Mouse (Mus musculus): ENCODE results near the gene Hist2h3c2. TPM values are rescaled to one million over a fixed set of nuclear protein-coding genes. Genes with fewer than 3 reads are reported as not detected.
"Not testable (repeated sequence)": the region's sequence is repeated elsewhere in the genome, so short reads cannot be mapped to it uniquely, and the experiment has no call there.

Hist2h3c2 gene
- polyA plus RNA-seq, 1 experiment = 4.5 TPM

DNA sequence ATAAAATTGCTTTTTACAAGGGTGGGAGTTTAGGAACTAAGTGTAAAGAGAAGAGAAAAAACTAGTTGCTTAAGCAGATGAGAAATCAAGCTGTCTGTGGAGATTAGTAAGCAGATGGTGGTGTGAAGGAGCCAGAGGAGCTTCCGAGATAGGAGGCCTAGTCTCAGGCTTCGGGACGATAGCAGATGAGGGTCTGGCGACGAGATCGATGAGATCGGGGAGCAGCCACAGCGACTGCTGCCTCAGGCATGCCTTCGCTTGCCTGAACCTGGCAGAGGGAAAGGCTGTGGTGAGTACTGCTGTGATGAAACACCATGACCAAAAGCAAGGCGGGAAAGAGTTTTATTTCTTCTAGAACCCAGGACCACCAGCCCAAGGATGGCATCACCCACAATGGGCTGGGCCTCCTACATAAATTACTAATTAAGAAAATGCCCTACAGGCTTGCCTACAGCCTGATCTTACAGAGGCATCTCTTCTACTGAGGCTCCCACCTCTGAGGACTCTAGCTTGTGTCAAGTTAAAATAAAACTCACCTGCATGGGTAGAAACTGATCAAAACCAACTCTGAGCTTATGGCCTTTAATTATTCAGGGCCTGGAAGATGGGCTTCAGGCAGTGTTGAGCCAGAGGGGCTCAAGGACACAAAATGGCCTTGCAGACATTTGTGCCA is 15.9 kb upstream of the Hist2h3c2 start:
- no peak for DNase-seq
- TF ChIP-seq CTCF (IDR thresholded peaks at IDR 0.05; ENCODE audit: borderline replicate concordance, insufficient read depth, low read depth, low read length) (no peak), POLR2A (IDR thresholded peaks at IDR 0.05; ENCODE audit: borderline replicate concordance, insufficient read depth, low read length) (no peak)
- no peak overlapping the region for H3K4me3 ChIP-seq (replicated peaks; ENCODE audit: insufficient read depth, low read depth, low read length)
- H3K4me1 ChIP-seq (ENCODE audit: control insufficient read depth, insufficient read depth, low read length) = no peaks in the 10 kb centered on the region
- no peak overlapping the region for H3K27ac ChIP-seq (ENCODE audit: insufficient read depth, low read length)
- H3K27me3 ChIP-seq (ENCODE audit: control insufficient read depth, insufficient read depth, low read length) = no peaks in the 10 kb centered on the region
- 29% methylated on average over 10 of the region's 10 CpGs for WGBS

DNA sequence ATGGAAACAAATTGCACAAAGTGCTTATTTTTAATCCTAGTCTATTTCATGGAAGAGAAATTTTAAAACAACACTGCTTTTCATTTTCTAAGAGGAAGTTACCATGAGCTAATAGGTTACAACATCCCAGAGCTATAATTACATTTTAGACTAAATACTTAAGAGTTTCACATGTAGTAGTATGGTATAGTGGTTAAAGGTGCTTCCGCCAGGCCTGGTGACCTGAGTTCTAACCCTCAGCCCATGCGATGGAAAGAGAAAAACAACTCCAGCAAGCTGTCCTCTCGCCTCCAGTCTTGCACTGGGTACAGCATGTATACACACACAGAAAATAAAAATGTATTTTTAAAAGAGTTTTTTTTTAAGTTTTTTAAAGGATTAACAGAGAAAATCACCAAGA is 12.9 kb upstream of the Hist2h3c2 start:
- no peak overlapping the region for H3K27ac ChIP-seq (ENCODE audit: insufficient read depth, low read length)
- H3K27me3 ChIP-seq (ENCODE audit: control insufficient read depth, insufficient read depth, low read length) = no peaks in the 10 kb centered on the region
- 96% methylated on average over 3 of the region's 3 CpGs for WGBS
- TF ChIP-seq CTCF (IDR thresholded peaks at IDR 0.05; ENCODE audit: borderline replicate concordance, insufficient read depth, low read depth, low read length) = no peak
- no peak for TF ChIP-seq POLR2A (IDR thresholded peaks at IDR 0.05; ENCODE audit: borderline replicate concordance, insufficient read depth, low read length)
- H3K4me3 ChIP-seq (replicated peaks; ENCODE audit: insufficient read depth, low read depth, low read length) = no peak overlapping the region
- H3K4me1 ChIP-seq (ENCODE audit: control insufficient read depth, insufficient read depth, low read length) = no peaks in the 10 kb centered on the region
- no peak for DNase-seq

DNA sequence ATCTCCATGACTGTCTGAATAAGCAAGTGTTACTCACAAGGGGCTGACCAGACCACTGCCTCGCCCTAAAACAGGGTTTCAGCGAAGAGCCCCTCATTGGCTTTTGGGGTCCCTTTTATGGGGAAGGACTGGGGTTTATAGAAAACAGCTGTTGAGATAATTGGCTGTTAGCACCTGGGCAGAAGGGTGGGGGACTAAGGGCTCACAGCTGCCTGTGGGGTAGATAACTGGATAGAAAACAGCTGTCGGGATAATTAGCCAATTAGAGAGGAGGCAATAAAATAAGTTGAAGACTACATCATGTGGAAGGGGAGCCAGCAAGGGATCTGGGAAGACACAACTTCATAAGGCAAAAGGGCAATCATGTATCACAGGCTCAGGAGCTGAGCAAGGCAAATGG is 12.0 kb upstream of the Hist2h3c2 start:
- Histone ChIP-seq H3K27me3 (ENCODE audit: control insufficient read depth, insufficient read depth, low read length) (no peaks in the 10 kb centered on the region), H3K4me1 (ENCODE audit: control insufficient read depth, insufficient read depth, low read length) (no peaks in the 10 kb centered on the region), H3K27ac (ENCODE audit: insufficient read depth, low read length) (no peak overlapping the region), H3K4me3 (replicated peaks; ENCODE audit: insufficient read depth, low read depth, low read length) (no peak overlapping the region)
- TF ChIP-seq POLR2A (IDR thresholded peaks at IDR 0.05; ENCODE audit: borderline replicate concordance, insufficient read depth, low read length) (no peak), CTCF (IDR thresholded peaks at IDR 0.05; ENCODE audit: borderline replicate concordance, insufficient read depth, low read depth, low read length) (no peak)
- 87% methylated on average over 3 of the region's 3 CpGs for WGBS
- DNase-seq = no peak

DNA sequence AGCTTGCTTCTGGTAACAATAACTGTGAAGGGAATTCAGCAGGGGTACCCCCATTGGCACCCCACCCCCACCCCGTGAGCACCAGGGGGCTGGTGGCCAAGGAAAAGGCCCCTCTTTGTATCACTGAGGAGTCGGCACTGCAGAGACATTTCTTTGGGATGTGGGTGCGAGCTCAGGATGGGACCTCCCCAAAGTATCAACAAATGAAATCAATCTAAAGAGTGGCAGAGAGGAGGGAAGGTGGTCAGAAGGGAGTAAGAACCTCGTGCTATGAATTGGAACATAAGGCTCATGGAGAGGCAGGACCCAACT is 10.1 kb upstream of the Hist2h3c2 start:
- H3K4me3 ChIP-seq (replicated peaks; ENCODE audit: insufficient read depth, low read depth, low read length) = no peak overlapping the region
- H3K27me3 ChIP-seq (ENCODE audit: control insufficient read depth, insufficient read depth, low read length) = no peaks in the 10 kb centered on the region
- TF ChIP-seq POLR2A (IDR thresholded peaks at IDR 0.05; ENCODE audit: borderline replicate concordance, insufficient read depth, low read length) (no peak), CTCF (IDR thresholded peaks at IDR 0.05; ENCODE audit: borderline replicate concordance, insufficient read depth, low read depth, low read length) (no peak)
- peaks cover 7% of the 10 kb centered on the region; the same call in 1 of the 2 replicates for H3K4me1 ChIP-seq (ENCODE audit: control insufficient read depth, insufficient read depth, low read length)
- H3K27ac ChIP-seq (ENCODE audit: insufficient read depth, low read length) = no peak overlapping the region
- no peak for DNase-seq
- WGBS = 52% methylated on average over 4 of the region's 4 CpGs

DNA sequence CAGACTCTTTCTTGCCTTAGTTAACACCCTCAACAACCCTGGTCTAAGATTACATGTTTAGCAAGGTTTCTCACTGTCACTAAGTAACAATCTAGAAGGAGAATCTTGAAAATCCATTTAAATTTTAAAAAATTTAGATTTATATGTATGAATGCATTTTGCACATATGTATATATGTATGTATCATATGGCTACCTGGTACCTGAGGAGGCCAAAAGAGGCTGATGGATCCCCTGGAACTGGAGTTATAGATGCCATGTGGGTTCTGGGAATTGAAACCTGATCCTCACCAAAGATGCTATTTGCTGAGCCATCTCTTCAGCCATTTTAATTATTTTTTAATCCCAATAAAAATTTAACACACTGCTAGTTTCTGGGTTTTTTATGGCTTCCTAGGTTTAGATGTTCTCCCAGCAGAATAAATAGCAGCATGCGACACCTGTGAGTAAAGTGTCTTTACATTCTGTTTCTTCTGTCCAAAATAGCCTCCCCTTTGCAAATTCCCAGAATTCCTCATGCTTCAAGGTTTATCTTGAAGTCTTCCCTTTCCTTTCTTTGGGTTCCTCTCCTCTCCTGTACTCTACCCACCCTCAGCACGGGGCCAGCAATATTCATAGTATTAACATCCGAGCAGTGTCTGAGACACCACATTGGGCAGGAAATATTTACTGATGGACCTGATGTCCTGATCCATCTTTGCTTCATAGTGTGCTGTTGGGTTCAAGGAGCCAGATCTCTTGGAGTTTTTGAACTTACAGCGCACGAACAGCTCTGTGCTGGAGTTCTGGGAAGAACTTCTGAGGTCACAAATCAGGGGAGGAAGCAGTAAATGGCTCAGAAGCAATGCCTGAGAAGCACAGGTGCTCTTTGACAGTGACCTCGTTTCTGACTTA is 9.5 kb upstream of the Hist2h3c2 start:
- Histone ChIP-seq H3K27me3 (ENCODE audit: control insufficient read depth, insufficient read depth, low read length) (no peaks in the 10 kb centered on the region), H3K4me1 (ENCODE audit: control insufficient read depth, insufficient read depth, low read length) (peaks cover 10% of the 10 kb centered on the region), H3K27ac (ENCODE audit: insufficient read depth, low read length) (no peak overlapping the region), H3K4me3 (replicated peaks; ENCODE audit: insufficient read depth, low read depth, low read length) (no peak overlapping the region)
- WGBS = 55% methylated on average over 6 of the region's 6 CpGs
- no peak for TF ChIP-seq CTCF (IDR thresholded peaks at IDR 0.05; ENCODE audit: borderline replicate concordance, insufficient read depth, low read depth, low read length)
- no peak for TF ChIP-seq POLR2A (IDR thresholded peaks at IDR 0.05; ENCODE audit: borderline replicate concordance, insufficient read depth, low read length)
- DNase-seq = no peak

DNA sequence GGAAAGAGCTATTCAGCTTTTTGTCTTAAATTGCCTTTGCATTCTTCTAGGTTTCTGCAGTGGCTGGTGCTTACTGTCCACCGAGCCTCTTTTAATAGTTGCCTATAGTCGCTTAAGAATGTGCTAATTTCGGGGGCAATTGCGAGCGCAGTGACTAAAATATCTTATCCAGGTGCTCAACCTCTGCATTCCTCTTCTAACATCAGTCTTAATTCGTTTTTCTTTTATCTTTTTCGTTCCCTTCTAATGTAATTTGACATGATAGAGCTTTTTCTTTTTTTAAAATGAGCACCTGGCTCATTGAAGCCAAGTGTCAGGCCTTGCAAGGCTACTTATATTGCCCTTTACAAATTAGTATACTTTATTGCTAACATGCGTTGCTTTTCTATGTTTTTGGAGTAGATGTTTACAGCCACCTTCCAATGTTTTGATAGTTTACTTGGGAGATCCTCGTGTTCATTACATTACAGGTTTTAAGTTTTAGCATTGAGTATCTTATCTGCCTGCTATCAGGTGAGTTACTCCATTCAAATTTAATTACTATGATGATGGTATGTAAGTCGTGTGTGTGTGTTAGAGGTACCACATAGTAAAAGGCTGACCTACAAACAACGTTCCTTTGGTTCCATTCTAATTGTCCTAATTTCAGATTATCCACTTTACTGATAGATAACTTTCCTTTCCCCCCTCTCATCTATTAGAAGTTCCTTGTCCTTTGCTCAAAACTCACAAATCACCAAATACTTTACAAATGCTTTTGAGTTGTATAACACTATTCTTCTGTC is 8.6 kb upstream of the Hist2h3c2 start:
- H3K4me1 ChIP-seq (ENCODE audit: control insufficient read depth, insufficient read depth, low read length) = peaks cover 10% of the 10 kb centered on the region

DNA sequence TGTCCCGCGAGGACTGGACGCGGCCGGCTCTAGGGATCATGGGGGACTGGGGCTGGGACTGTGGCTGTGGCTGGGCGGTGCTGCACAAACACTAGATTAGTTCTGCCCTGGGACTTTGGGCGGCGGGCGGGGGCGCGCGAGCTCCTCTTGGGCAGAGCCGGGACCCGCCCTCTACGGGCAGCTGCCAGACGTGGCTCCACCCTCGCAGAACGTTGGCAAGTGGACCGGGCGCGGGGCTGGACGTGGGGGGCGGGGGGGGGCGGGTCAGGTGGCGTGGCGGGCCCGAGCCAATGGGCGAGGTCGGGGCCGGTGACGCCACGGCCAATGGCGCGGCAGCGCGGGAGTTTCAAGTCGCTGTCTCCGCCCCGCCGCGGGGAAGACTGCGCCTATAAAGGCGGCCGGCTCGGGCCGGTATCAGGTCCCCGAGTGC is 7.5 kb upstream of the Hist2h3c2 start, which contains the start of gene Hist2h3c1:
Gene Hist2h3c1, plus strand, starts transcription at position 259 of the 430 bp plus-strand sequence.
- WGBS = 0% methylated on average over 1 of the region's 47 CpGs
- not testable (repeated sequence) for H3K27me3 ChIP-seq (ENCODE audit: control insufficient read depth, insufficient read depth, low read length)
- Histone ChIP-seq H3K4me3 (replicated peaks; ENCODE audit: insufficient read depth, low read depth, low read length) (peak within 1 kb of the TSS; percentile 71), H3K27ac (ENCODE audit: insufficient read depth, low read length) (0 out of 2 replicates have a peak within 1 kb of the TSS, but pooled peaks have one; percentile 61), H3K4me1 (ENCODE audit: control insufficient read depth, insufficient read depth, low read length) (peaks cover 10% of the 10 kb centered on the region)
- DNase-seq = peak in 1 of 2 experiments; percentile 33

More for the DNA sequence above, 8.6 kb upstream of the Hist2h3c2 start:
- TF ChIP-seq CTCF (IDR thresholded peaks at IDR 0.05; ENCODE audit: borderline replicate concordance, insufficient read depth, low read depth, low read length) (no peak), POLR2A (IDR thresholded peaks at IDR 0.05; ENCODE audit: borderline replicate concordance, insufficient read depth, low read length) (no peak)
- Histone ChIP-seq H3K27me3 (ENCODE audit: control insufficient read depth, insufficient read depth, low read length) (no peaks in the 10 kb centered on the region), H3K27ac (ENCODE audit: insufficient read depth, low read length) (no peak overlapping the region), H3K4me3 (replicated peaks; ENCODE audit: insufficient read depth, low read depth, low read length) (no peak overlapping the region)
- 33% methylated on average over 11 of the region's 11 CpGs for WGBS
- no peak for DNase-seq

DNA sequence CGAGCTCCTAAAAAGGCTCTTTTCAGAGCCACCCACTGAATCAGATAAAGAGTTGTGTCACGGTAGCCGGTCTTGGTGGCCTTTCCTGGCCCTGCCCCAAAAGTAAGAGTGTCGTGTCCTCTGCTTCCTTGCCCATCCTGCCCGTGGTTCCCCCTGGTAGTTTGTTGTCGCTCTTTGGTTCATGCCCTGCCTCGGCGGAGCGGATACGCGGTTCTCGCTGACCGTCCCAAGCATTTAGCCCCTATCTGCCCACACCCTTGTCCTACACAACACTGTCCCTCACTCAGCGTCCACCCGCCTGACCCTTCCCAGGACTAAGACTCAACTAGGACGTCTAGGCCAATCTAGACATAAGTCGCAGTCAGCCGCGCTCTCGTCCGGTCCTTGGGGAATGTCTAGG is 7.1 kb upstream of the Hist2h3c2 start:
- peak overlapping the region; percentile 71 for H3K4me3 ChIP-seq (replicated peaks; ENCODE audit: insufficient read depth, low read depth, low read length)
- H3K27me3 ChIP-seq (ENCODE audit: control insufficient read depth, insufficient read depth, low read length); DNase-seq: not testable (repeated sequence)
- H3K4me1 ChIP-seq (ENCODE audit: control insufficient read depth, insufficient read depth, low read length) = peaks cover 10% of the 10 kb centered on the region
- 0 out of 2 replicates have a peak overlapping the region, but pooled peaks have one; percentile 61 for H3K27ac ChIP-seq (ENCODE audit: insufficient read depth, low read length)
- under 1% methylated on average over 10 of the region's 21 CpGs for WGBS

All from cerebellum, adult 2 months (tissue).